Mouse (Mus musculus): ENCODE measurements around the gene Fgf12. TPM values are rescaled to one million over a fixed set of nuclear protein-coding genes. Genes with fewer than 3 reads are reported as not detected.

Gene Fgf12
- total RNA-seq, 2 experiments from 2014 or later: 0.93 TPM; not detected in 1

DNA sequence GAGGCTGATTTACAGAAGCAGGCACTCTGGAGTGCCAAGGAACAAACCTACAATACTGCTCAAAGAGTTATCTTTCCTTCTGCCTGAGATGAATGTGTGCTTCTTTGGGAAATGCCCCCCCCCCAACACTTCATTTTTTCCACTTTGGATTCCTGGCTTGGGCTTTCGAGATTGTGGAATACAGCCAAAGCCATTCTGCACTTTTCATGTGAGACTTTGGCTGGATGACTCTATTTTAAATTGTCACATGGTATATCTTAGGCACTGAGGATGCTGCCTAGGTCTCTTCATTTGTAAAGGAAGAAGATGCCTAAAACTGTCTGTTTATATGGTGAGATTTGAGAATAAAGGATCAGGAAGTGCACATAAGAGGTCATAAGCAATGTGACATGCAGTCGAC is 402.2 kb downstream of the Fgf12 start:
- ATAC-seq (replicated peaks; ENCODE audit: poor library complexity, severe bottlenecking): no peak

DNA sequence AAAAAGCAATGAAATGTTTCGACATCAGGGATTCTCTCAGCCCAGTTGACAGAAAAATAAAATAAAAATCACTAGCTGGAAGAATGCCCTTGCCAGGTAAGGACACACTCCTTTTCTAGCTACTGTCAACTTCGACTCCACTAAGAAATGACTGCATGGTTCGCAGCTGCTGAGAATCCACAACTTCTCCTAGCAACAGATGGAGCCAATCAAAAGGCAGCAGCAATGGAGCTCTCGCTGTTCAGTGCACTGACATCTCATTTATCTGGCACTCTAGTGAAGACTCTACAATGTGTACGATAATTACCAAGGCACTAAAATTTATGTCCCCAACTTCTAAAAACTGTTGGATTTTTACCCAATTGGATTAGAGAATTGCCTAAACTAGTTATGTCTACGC is 407.5 kb downstream of the Fgf12 start:
- no peak for ATAC-seq (replicated peaks; ENCODE audit: poor library complexity, severe bottlenecking)

DNA sequence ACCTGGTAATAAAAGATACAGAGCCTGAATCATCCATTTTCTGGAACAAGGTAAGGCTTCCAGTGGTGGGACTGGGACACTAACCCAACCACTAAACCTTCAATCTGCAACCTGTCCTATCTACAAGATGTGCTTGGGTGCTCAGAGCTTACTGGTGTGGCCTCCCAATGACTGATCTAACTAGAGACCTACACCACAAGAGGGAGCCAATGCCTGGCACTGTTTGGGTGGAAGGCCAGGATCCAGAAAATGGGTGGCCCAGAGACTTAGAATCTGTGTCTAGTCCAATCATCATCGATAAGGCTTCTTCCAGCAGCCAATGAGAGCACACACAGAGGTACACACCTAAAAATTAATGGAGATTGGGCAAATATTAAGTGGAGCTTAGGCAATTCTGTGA is 414.9 kb downstream of the Fgf12 start:
- no peak for ATAC-seq (replicated peaks; ENCODE audit: poor library complexity, severe bottlenecking)

DNA sequence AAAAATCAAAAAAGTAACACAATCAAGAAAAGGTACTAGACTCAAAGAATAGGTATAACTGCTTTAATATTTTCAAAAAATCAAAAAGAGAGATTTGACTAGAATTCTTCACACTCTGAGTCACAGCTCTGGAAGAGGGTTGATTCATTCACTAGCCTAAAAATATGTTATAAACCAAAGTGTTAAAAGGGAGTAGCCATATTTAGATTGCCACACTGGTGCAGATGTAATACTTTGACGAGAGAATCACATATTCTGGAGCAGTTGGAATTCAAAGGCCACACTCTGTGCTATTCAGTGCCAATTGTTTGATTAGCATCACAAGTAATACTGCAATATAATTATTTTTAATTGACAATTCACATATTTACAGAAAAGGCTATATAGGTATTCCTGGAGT is 416.2 kb downstream of the Fgf12 start:
- ATAC-seq (replicated peaks; ENCODE audit: poor library complexity, severe bottlenecking): no peak

DNA sequence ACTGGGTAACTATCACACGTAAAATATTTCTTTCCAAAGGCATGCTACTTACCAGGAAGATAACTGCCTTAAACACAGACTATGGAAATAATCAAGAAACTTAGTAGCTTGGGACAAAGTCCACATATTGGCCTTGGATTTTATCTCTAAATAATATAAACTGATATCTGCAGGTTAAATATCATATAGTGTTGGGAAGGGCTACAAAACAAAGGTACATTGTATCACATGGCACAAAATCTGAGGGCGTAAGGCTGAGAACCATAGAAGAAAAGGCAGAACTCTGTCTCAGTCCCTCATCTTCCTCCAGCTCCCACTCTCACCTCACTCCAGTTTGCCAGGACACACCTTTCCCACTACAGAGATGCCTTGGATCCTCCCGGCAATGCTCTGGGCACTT is 417.8 kb downstream of the Fgf12 start:
- ATAC-seq (replicated peaks; ENCODE audit: poor library complexity, severe bottlenecking): no peak

DNA sequence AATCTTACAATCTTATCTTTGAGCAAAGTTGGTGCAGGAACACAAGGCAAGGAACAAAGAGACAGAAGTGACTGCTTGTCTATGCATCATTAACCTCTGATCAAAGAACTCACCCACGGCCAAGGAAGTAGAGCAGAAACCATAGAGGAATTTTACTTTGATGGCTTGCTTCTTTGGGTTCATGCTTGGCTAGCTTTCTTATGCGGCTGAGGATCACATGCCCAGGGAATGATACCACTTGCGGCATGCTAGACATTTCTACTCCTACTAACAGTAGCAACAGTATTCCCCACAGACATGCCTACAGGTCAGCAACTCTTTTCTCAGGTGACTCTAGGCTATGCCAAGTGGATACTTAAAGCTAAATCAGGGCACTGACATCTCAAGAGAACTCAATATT is 429.3 kb downstream of the Fgf12 start:
- no peak for ATAC-seq (replicated peaks; ENCODE audit: poor library complexity, severe bottlenecking)

DNA sequence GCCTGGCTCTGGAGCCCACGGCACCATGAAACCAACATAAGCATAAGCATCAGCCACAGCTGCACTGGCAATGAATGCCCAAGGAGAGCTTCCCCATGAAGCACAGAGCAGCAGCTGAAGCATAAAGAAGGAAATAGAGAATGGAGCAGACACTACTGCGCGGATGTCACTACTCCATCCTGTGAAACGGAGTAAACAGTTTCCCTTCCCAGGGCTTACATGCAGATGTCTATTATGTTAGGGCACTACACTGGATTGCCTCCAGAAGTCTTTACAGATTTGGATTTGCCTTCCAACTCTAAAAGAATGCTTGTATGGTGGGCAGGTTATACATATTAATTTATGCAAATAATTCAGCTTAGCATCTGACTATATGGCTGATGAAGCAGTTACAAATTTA is 441.2 kb downstream of the Fgf12 start:
- no peak for ATAC-seq (replicated peaks; ENCODE audit: poor library complexity, severe bottlenecking)

DNA sequence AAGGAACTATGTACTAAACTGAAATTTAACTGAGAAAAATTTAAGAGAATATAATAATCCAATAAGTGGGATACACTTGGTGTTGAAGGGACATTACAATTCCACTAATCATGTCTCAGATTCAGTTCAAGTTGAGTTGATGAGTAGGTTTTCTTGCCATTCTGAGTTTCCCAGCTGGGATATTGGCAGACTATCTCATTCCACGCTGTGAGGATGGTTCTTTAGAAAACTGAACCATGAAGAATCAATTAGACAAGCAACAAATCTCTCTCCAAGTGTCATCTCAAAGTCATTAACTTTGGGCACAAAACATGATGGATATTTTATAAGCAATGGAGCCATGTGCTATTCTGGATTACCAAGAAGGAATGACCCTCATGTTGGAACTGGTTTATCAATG is 449.0 kb downstream of the Fgf12 start:
- no peak for ATAC-seq (replicated peaks; ENCODE audit: poor library complexity, severe bottlenecking)

DNA sequence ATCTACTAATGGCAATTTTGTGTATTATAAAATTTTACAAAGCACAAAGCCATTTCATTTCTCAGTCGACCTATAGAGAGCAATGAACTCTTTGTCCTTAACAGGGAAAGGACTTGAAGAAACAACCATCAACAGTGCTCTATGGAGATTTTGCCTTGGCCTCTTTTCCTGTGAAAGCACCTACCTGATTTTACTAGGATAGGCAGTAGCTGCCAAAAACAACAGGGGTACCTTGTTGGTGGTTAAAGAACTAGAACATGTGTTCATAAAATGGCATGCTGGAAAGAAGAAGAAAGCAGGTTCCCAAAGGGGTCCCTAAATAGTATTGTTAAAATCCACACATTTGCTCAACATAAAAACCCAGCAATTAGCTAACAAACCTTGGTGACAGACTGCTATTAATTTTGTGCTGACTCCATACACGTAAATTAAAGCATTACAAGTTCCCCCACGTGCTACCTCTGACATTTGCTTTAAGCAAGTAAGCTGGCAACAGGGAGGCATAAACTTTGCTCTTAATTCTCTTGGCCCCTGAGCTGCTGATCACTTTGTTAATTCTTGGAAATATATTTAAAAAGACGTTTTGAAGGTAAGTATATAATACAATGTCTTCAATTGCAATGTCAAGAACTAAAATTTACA is 463.1 kb downstream of the Fgf12 start:
- no peak for ATAC-seq (replicated peaks; ENCODE audit: poor library complexity, severe bottlenecking)

DNA sequence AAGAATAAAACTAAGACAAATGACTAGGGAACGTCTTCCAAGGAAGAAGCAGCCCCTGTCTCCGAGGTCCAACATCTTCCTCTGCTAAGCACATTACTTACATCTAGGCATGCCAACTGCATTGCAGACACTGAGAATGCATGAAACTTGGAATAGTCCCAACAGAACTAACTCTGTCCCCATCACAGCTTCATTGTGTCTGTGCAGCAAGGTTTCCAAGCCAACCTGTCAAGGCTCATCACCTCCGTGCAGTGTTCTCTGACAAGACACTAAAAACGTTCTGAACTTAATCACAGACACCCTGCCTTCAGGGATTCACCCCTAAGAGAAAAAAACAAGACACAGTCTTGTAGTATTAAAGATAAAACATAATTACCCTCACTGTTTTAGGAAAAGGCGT is 495.0 kb downstream of the Fgf12 start:
- ATAC-seq (replicated peaks; ENCODE audit: poor library complexity, severe bottlenecking): no peak

DNA sequence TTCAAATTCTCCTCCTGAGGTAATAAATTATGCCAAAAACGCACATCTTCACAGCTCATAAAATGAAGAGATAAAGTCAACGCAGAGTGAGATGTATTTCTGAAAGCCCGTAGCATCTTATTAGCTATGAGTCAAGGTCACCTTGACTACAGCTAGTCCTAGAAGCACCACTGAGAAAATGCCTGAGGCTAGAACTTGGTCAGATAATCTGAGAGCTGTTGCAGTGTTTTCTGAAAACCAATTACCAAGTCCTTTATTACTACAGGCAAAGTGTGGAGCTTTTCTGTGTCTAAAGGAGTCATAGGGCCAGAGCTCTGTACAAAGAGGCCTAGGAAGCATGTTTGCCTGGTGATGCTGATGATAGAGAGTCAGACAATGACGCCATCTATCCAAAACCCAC is 498.6 kb downstream of the Fgf12 start:
- no peak for ATAC-seq (replicated peaks; ENCODE audit: poor library complexity, severe bottlenecking)

DNA sequence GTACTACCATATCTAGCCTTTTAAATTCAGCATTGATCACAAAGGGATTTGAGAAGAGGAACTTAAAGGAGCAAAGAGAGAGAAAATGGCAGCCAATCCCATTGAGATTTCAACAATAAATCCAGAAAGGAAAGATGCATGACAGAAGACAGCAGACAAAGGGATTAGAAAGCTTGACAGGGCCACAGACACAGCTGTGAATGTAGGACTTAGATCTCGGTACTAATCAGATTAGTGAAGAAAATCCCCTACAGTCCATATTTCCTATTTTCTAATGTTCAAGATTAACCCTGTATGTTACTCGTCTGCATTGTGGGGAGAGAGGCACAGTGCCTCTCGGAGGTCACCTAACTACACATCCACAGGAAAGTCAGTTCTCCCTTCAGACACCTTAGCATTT is 500.9 kb downstream of the Fgf12 start:
- ATAC-seq (replicated peaks; ENCODE audit: poor library complexity, severe bottlenecking): no peak

DNA sequence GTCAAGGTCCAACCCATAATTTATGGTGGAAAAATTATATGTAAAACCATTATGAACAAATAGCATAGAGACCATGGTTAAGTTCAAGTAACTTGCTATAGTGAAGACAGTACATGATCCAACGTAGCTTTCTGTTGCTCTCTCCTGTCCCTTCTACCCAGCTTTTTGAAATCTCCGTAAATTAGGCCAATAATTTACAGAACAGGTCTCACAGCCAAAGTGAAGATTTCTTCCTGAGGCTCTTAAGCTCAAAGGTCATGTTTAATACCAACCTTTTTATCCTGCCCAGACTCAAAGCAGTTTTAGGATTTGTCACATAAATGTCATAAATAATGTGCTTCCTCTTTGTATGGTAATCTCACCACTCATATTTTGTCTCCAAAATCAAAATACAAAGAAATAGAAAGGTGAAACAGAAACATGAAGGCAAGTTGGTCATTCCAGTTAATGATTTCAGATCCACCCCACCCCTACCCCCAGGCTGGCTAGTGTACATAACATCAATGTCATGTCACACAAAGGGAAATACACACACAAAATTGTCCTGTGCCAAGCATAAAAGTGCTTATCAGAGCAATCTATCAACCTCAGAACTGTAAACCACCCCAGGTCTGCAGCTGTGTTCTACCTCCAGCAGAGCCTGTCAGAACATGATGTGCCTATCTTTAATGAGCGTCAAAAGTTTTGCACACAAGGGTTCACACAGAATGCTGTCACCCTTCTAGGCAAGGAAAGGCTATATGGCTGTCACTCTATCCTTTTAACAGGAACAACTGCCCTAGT is 509.8 kb downstream of the Fgf12 start:
- no peak for ATAC-seq (replicated peaks; ENCODE audit: poor library complexity, severe bottlenecking)

DNA sequence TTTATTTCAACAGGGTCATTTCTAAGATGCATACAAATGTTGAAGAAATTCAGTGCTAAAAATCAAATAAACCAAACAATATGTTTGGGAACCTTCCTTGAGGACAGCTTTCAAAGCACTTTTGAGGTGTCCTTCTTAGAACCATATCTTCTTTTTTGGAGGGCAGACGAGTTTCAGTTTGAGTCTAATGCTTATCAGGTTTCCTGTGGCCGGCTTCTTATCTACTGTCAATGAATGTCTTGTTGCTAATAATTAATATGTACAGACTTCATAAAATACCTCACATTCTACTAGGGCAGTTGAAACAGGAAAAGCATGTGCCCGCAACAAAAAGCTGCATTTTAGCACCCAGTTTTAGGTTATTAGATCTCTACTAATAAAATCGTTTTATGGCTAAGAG is 513.5 kb downstream of the Fgf12 start:
- ATAC-seq (replicated peaks; ENCODE audit: poor library complexity, severe bottlenecking): no peak

DNA sequence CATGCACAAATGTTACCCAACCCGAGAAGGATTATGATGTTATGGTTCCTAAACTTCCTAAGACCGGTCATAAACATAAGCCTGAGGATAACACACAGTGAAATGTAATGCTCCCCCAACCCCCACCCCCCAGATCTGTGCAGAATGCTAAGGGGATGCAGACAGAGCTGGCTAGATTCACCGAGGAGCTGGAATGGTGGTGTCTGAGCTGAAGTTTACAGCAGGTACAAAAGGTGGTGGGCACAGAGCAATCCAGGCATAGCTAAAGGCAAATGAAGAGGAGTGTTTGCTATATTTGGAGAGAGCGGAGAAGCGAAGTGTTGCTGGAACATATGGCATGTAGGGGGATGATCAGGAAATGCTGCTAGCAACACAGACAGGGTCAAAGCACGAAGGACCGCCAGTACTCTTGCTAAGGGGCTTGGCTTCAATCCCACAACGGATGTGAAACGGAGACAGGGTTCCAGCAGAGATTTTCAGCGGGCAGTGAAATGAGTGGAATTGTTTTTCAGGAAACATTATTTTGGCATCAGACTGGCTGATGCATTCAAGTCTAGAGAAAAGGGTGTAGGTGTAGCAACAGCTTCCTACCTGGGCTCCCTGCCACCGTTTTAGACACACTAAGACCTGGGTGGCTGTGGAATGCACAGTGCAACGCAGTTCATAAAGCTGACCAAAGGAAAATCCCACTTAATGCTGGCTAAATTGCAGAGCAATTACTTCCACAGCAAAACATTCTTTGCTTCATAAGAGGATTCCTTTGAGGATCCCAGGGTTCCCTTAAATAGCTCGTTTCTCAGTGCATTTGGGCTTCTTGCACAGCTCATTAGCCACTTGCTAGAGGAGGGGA is 514.6 kb downstream of the Fgf12 start:
- no peak for ATAC-seq (replicated peaks; ENCODE audit: poor library complexity, severe bottlenecking)

DNA sequence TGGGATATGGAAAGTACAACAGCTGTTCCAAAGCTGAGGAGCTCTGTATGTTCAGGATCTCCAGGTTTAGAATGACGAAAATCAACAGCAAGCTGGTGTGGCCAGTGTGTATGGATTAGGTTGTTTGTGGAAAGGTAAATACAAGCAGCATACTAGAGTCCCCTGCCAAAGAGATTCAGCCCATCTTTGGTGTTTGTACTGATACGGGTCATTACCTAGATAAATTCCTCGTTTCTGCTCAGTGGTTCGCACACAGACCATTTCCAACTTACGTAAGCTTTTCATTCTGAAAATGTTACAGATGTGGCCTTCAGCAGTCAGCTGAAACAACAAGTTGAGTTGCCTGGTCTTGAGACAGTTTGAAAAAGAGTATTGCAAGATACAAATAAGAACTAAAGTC is 536.9 kb downstream of the Fgf12 start:
- no peak for ATAC-seq (replicated peaks; ENCODE audit: poor library complexity, severe bottlenecking)

DNA sequence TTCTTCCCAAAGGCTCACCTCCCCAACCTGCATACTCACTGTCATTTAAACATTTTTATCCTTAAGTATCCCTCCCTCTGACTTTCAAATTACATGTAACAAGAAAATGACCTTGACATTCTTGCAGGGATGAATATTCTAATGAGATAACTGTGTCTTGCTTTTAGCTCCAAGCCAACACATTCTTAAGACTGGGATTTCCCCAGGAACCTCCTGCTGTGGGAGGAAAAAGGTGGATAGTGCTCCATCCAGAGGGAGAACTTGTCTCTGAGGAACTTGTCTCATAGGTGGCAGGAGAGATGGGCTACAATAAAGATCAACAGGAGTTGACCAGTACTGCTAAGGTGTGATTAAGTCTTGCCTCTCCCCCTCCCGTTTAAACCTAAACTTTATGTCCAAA is 540.5 kb downstream of the Fgf12 start:
- no peak for ATAC-seq (replicated peaks; ENCODE audit: poor library complexity, severe bottlenecking)

DNA sequence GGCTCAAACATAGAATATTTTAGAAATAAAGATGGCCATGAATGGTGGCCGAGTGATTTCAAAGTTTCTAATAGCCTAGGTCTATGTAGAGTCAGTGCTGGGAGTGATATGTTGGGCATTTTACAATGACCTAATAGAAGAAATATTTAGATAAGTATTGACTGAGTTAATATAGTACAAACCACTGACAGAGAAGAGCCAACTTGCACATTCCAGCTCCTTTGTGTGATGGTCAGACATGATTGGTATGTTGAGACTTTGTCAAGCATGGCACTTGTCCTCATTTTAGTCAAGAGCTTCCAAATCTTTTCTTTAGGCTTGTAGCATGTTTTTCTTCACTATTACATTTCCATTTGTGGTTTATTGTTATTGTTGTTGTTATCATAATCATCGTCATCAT is 596.4 kb downstream of the Fgf12 start:
- ATAC-seq (replicated peaks; ENCODE audit: poor library complexity, severe bottlenecking): no peak

DNA sequence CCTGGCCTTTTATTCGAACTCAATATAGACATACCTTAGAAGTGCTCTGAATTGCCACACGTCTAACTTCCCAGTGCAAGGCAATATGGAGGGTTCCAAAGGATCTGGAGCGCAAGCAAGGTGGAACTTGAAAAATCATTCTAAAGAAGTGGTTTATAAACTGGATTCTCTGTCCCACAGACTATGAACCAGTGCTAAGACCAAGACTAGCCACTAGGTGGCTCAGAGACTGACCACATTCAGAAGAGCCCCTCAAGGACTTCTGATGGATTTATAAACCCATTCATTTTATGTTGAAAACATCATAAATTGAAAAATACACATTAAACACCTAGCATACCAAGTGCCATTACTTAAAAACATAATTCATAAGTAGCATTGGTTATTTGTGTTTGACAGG is 611.9 kb downstream of the Fgf12 start:
- ATAC-seq (replicated peaks; ENCODE audit: poor library complexity, severe bottlenecking): no peak

DNA sequence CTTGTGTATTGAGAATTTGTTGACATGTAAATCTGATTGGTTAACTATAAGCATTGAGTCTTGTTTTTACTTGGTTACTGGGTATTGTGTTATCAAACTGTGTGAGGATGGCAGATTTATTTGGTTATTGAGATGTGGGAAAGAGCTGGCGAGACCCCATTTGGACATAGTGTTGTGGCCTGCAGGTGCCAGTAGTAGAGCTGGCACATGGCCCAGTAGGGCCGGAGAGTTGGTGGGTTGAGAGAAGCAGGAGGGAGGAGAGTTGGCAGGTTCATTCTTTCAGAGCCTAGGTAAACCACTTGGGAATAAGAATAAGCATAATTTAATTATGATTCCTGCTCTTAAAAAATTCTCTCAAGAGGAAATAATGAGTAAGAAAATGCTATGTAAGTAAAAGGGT is 625.9 kb downstream of the Fgf12 start:
- no peak for ATAC-seq (replicated peaks; ENCODE audit: poor library complexity, severe bottlenecking)

Data from granulocyte monocyte progenitor cell, adult 5-6 weeks (primary cell).